Mouse (Mus musculus): Measurements from ENCODE around the gene Fam81b.

DNA sequence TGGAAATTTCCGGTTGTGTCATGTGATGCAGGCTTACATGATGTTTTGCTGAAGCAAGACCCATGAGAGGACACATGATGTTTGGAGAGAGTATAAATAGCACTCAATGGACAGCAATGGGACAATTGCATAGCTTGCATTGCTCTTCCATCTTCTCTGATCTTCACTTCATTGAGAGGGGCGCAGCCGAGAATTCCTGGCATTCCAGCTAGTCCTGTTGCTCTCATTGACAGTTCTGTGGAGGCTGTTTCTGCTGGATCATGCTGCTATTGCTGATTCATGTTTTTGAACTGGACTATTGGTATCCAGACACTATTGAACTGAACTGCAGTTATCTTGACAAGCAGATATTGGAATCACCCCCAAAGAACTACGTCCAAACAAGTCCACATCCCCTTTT lies 12.8 kb downstream of the Fam81b start:
- no peak for TF ChIP-seq CTCF (IDR thresholded peaks at IDR 0.05; ENCODE audit: low read depth)
- TF ChIP-seq EP300 (IDR thresholded peaks at IDR 0.05; ENCODE audit: low read depth) = no peak

Measured in liver, embryonic 14.5 days (tissue).